Mouse (Mus musculus) midbrain, embryonic 10.5 days (tissue): ENCODE measurements around the gene Pgls. TPM values are rescaled to one million over a fixed set of nuclear protein-coding genes. Genes with fewer than 3 reads are reported as not detected.

Experiments used
- DNase-seq: peaks from one replicate; pipeline ENCODE4 v3.0.0-alpha.2; 2017; ENCODE audit warnings: low spot score
- H3K27ac ChIP-seq: fragments of 300-500 bp; sonication (generic); replicated peaks from 2 replicates; pipeline ENCODE4 v1.5.1; 2016; ENCODE audit warnings: mild to moderate bottlenecking
- H3K27me3 ChIP-seq: fragments of 300-500 bp; sonication (generic); 2 replicates; pipeline ENCODE4 v1.6.1; 2016; ENCODE audit warnings: low read depth, mild to moderate bottlenecking; ENCODE audit not compliant: poor library complexity, severe bottlenecking
- H3K36me3 ChIP-seq: fragments of 300-500 bp; sonication (generic); 2 replicates; pipeline ENCODE4 v1.6.1; 2016; ENCODE audit warnings: mild to moderate bottlenecking, moderate library complexity
- H3K4me1 ChIP-seq: fragments of 300-500 bp; sonication (generic); 2 replicates; pipeline ENCODE4 v1.6.1; 2016
- H3K4me3 ChIP-seq: fragments of 300-500 bp; sonication (generic); 2 replicates; pipeline ENCODE4 v1.5.1; 2016; ENCODE audit warnings: mild to moderate bottlenecking, moderate library complexity
- H3K9me3 ChIP-seq: fragments of 300-500 bp; sonication (generic); replicated peaks from 2 replicates; pipeline ENCODE4 v1.6.1; 2016; ENCODE audit warnings: mild to moderate bottlenecking
- WGBS: fragments of 180-500 bp; shearing (Covaris S2); methylation state at CpG from one replicate; pipeline ENCODE4 v1.1.7; 2016; 5-methylcytosine and 5-hydroxymethylcytosine counted together
- polyA plus RNA-seq: library from polyadenylated mRNA; unstranded; fragments of >200 nt; fragmentation: Nextera tagmentation; extraction: Ambion mirVana; gene quantifications from 2 replicates; pipeline ENCODE4 v1.2.1, GENCODE M21; 2016

Pgls gene
- polyA plus RNA-seq, 1 experiment from 2014 or later, result 261 TPM

- WGBS, result 94% methylated on average over 4 of the region's 4 CpGs
- Histone ChIP-seq H3K9me3 (no peaks in the 10 kb centered on the region), H3K4me1 (peaks cover 45% of the 10 kb centered on the region), H3K27ac (no peak overlapping the region), H3K27me3 (peaks cover 17% of the 10 kb centered on the region), H3K36me3 (peaks cover 23% of the 10 kb centered on the region), H3K4me3 (0 out of 2 replicates have a peak overlapping the region, but pooled peaks have one; percentile 1)
- DNase-seq, result no peak
Measured at GRCm38 (mm10) chr8:71594324-71594722, 2.3 kb downstream of the Pgls start.

GRCm38 (mm10) chr8:71595862-71596261 lies 3.9 kb downstream of the Pgls start:
- no peaks in the 10 kb centered on the region for H3K9me3 ChIP-seq
- H3K4me1 ChIP-seq, result peaks cover 43% of the 10 kb centered on the region
- peaks cover 33% of the 10 kb centered on the region for H3K36me3 ChIP-seq
- peaks cover 23% of the 10 kb centered on the region for H3K27me3 ChIP-seq
- peak; percentile 87 for DNase-seq
- H3K4me3 ChIP-seq, result peak overlapping the region; percentile 18; the same call in 1 of the 2 replicates
- H3K27ac ChIP-seq, result 0 out of 2 replicates have a peak overlapping the region, but pooled peaks have one; percentile 9
- 7% methylated on average over 27 of the region's 27 CpGs for WGBS

- Histone ChIP-seq H3K36me3 (peaks cover 33% of the 10 kb centered on the region), H3K27ac (0 out of 2 replicates have a peak overlapping the region, but pooled peaks have one; percentile 9), H3K9me3 (no peaks in the 10 kb centered on the region), H3K27me3 (peaks cover 26% of the 10 kb centered on the region), H3K4me1 (peaks cover 38% of the 10 kb centered on the region), H3K4me3 (0 out of 2 replicates have a peak overlapping the region, but pooled peaks have one; percentile 9)
- 62% methylated on average over 6 of the region's 6 CpGs for WGBS
- DNase-seq, result no peak
Measured at GRCm38 (mm10) chr8:71596384-71596783, 4.4 kb downstream of the Pgls start.

- WGBS, result 87% methylated on average over 4 of the region's 4 CpGs
- Histone ChIP-seq H3K27ac (no peak overlapping the region), H3K36me3 (peaks cover 33% of the 10 kb centered on the region), H3K4me1 (peaks cover 36% of the 10 kb centered on the region), H3K9me3 (no peaks in the 10 kb centered on the region), H3K27me3 (peaks cover 30% of the 10 kb centered on the region), H3K4me3 (no peak overlapping the region)
- no peak for DNase-seq
Measured at GRCm38 (mm10) chr8:71596798-71597197, 4.8 kb downstream of the Pgls start.

GRCm38 (mm10) chr8:71597451-71597850 lies 5.5 kb downstream of the Pgls start, which contains the start of gene Fam129c:
Gene Fam129c (plus strand): TSS chr8:71597648.
- DNase-seq, result no peak
- H3K9me3 ChIP-seq, result no peaks in the 10 kb centered on the region
- no peak within 1 kb of the TSS for H3K4me3 ChIP-seq
- H3K27me3 ChIP-seq, result peaks cover 37% of the 10 kb centered on the region
- no peak within 1 kb of the TSS for H3K27ac ChIP-seq
- 92% methylated on average over 3 of the region's 3 CpGs for WGBS
- peaks cover 40% of the 10 kb centered on the region for H3K4me1 ChIP-seq
- H3K36me3 ChIP-seq, result peaks cover 33% of the 10 kb centered on the region

GRCm38 (mm10) chr8:71598375-71598774 lies 6.4 kb downstream of the Pgls start:
- Histone ChIP-seq H3K27me3 (peaks cover 46% of the 10 kb centered on the region), H3K36me3 (peaks cover 32% of the 10 kb centered on the region), H3K9me3 (no peaks in the 10 kb centered on the region), H3K4me3 (no peak overlapping the region), H3K27ac (no peak overlapping the region), H3K4me1 (peaks cover 40% of the 10 kb centered on the region)
- DNase-seq, result no peak

GRCm38 (mm10) chr8:71598841-71599240 lies 6.9 kb downstream of the Pgls start:
- Histone ChIP-seq H3K9me3 (no peaks in the 10 kb centered on the region), H3K4me1 (peaks cover 38% of the 10 kb centered on the region), H3K4me3 (no peak overlapping the region), H3K27ac (no peak overlapping the region), H3K36me3 (peaks cover 27% of the 10 kb centered on the region), H3K27me3 (peaks cover 51% of the 10 kb centered on the region)
- WGBS, result 92% methylated on average over 5 of the region's 5 CpGs
- DNase-seq, result no peak

GRCm38 (mm10) chr8:71601939-71602665 lies 10.1 kb downstream of the Pgls start:
- Histone ChIP-seq H3K27me3 (peaks cover 71% of the 10 kb centered on the region), H3K4me1 (peaks cover 18% of the 10 kb centered on the region), H3K36me3 (peaks cover 15% of the 10 kb centered on the region), H3K27ac (no peak overlapping the region), H3K9me3 (no peaks in the 10 kb centered on the region), H3K4me3 (peak overlapping the region; percentile 48)
- 2% methylated on average over 65 of the region's 65 CpGs for WGBS
- peak; percentile 36 for DNase-seq

- peak; percentile 53 for DNase-seq
- H3K36me3 ChIP-seq, result peaks cover 15% of the 10 kb centered on the region
- WGBS, result 1% methylated on average over 32 of the region's 32 CpGs
- peaks cover 18% of the 10 kb centered on the region for H3K4me1 ChIP-seq
- H3K27ac ChIP-seq, result no peak overlapping the region
- H3K4me3 ChIP-seq, result peak overlapping the region; percentile 48
- peaks cover 71% of the 10 kb centered on the region for H3K27me3 ChIP-seq
- H3K9me3 ChIP-seq, result no peaks in the 10 kb centered on the region
Measured at GRCm38 (mm10) chr8:71602666-71603334, 10.8 kb downstream of the Pgls start.

GRCm38 (mm10) chr8:71604021-71604420 lies 12.0 kb downstream of the Pgls start:
- H3K27me3 ChIP-seq, result peaks cover 68% of the 10 kb centered on the region
- H3K36me3 ChIP-seq, result peaks cover 12% of the 10 kb centered on the region
- H3K4me3 ChIP-seq, result no peak overlapping the region
- no peak overlapping the region for H3K27ac ChIP-seq
- H3K9me3 ChIP-seq, result no peaks in the 10 kb centered on the region
- peaks cover 18% of the 10 kb centered on the region for H3K4me1 ChIP-seq
- DNase-seq, result no peak
- WGBS, result 56% methylated on average over 7 of the region's 7 CpGs

- peaks cover 35% of the 10 kb centered on the region for H3K36me3 ChIP-seq
- H3K4me1 ChIP-seq, result peaks cover 14% of the 10 kb centered on the region
- no peaks in the 10 kb centered on the region for H3K9me3 ChIP-seq
- DNase-seq, result peak; percentile 98
- H3K27me3 ChIP-seq, result no peaks in the 10 kb centered on the region
- H3K27ac ChIP-seq, result peak within 1 kb of the TSS; percentile 91
- WGBS, result under 1% methylated on average over 82 of the region's 82 CpGs
- peak within 1 kb of the TSS; percentile 98 for H3K4me3 ChIP-seq
Measured at GRCm38 (mm10) chr8:71610822-71611651, 19.1 kb downstream of the Pgls start, which contains the start of gene Colgalt1. Gene Colgalt1 (plus strand): TSS chr8:71610998.

- H3K27me3 ChIP-seq, result no peaks in the 10 kb centered on the region
- H3K27ac ChIP-seq, result peak overlapping the region; percentile 91; the same call in 1 of the 2 replicates
- 55% methylated on average over 5 of the region's 5 CpGs for WGBS
- H3K4me3 ChIP-seq, result peak overlapping the region; percentile 98
- no peak for DNase-seq
- H3K4me1 ChIP-seq, result peaks cover 14% of the 10 kb centered on the region
- H3K9me3 ChIP-seq, result no peaks in the 10 kb centered on the region
- H3K36me3 ChIP-seq, result peaks cover 46% of the 10 kb centered on the region
Measured at GRCm38 (mm10) chr8:71612141-71612540, 20.2 kb downstream of the Pgls start.
